Mouse (Mus musculus) liver, embryonic 11.5 days (tissue): ENCODE measurements around the gene Agap1. TPM values are rescaled to one million over a fixed set of nuclear protein-coding genes. Genes with fewer than 3 reads are reported as not detected.

Experiments used
- ATAC-seq: fragments of 200-750 bp; cut with Nextera tagmentation; replicated peaks from 2 replicates; pipeline ENCODE4 v1.8.0; 2017; ENCODE audit warnings: moderate number of reproducible peaks, mild to moderate bottlenecking, moderate TSS enrichment, moderate library complexity; ENCODE audit not compliant: low FRiP score
- DNase-seq: peaks from one replicate; pipeline ENCODE4 v3.0.0-alpha.2; 2017; ENCODE audit warnings: low spot score
- H3K27ac ChIP-seq: fragments of 300-500 bp; sonication (generic); 2 replicates; pipeline ENCODE4 v1.5.1; 2014; ENCODE audit warnings: mild to moderate bottlenecking, low read depth, low read length, control low read depth
- H3K27me3 ChIP-seq: fragments of 300-500 bp; sonication (generic); replicated peaks from 2 replicates; pipeline ENCODE4 v1.6.1; 2014; ENCODE audit warnings: low read length, mixed read lengths; ENCODE audit not compliant: control insufficient read depth, insufficient read depth
- H3K36me3 ChIP-seq: fragments of 300-500 bp; sonication (generic); 2 replicates; pipeline ENCODE4 v1.6.1; 2014; ENCODE audit warnings: mild to moderate bottlenecking, low read length, moderate library complexity, mixed read lengths; ENCODE audit not compliant: control insufficient read depth, insufficient read depth
- H3K4me1 ChIP-seq: fragments of 300-500 bp; sonication (generic); replicated peaks from 2 replicates; pipeline ENCODE4 v1.6.1; 2014; ENCODE audit warnings: low read length, mixed read lengths; ENCODE audit not compliant: control insufficient read depth, insufficient read depth
- H3K4me2 ChIP-seq: fragments of 300-500 bp; sonication (generic); 2 replicates; pipeline ENCODE4 v1.6.1; 2014; ENCODE audit warnings: mild to moderate bottlenecking, control low read depth, moderate library complexity
- H3K4me3 ChIP-seq: fragments of 300-500 bp; sonication (generic); 2 replicates; pipeline ENCODE4 v1.5.1; 2014; ENCODE audit warnings: low read depth, low read length, control low read depth
- H3K9ac ChIP-seq: fragments of 300-500 bp; sonication (generic); 2 replicates; pipeline ENCODE4 v1.6.1; 2014; ENCODE audit warnings: low read depth, low read length, control low read depth
- H3K9me3 ChIP-seq: fragments of 300-500 bp; sonication (generic); 2 replicates; pipeline ENCODE4 v1.6.1; 2016; ENCODE audit warnings: low read length, inconsistent platforms, mixed read lengths; ENCODE audit not compliant: control insufficient read depth
- WGBS: fragments of 180-500 bp; shearing (Covaris S2); extraction: QIAGEN DNeasy Blood & Tissue Kit; methylation state at CpG from one replicate; pipeline ENCODE4 v1.1.7; 2014; 5-methylcytosine and 5-hydroxymethylcytosine counted together
- polyA plus RNA-seq: library from polyadenylated mRNA; unstranded; fragments of >200 nt; fragmentation: Nextera tagmentation; extraction: Ambion mirVana; gene quantifications from 2 replicates; pipeline ENCODE4 v1.2.1, GENCODE M21; 2014

The Agap1 gene
- polyA plus RNA-seq, 1 experiment from 2014 or later, result 4.6 TPM

- no peak overlapping the region for H3K4me3 ChIP-seq
- DNase-seq (no peak), ATAC-seq (peak; percentile 54; the same call in 1 of the 2 replicates)
- no peaks in the 10 kb centered on the region for H3K4me1 ChIP-seq
- no peaks in the 10 kb centered on the region for H3K27me3 ChIP-seq
- WGBS, result 75% methylated on average over 3 of the region's 3 CpGs
- H3K9me3 ChIP-seq, result no peaks in the 10 kb centered on the region
- H3K4me2 ChIP-seq, result no peak overlapping the region
- no peak overlapping the region for H3K9ac ChIP-seq
- H3K36me3 ChIP-seq, result no peaks in the 10 kb centered on the region
- H3K27ac ChIP-seq, result no peak overlapping the region
Measured at GRCm38 (mm10) chr1:89822431-89822830, 367.8 kb downstream of the Agap1 start.

GRCm38 (mm10) chr1:89823036-89823435 is 368.4 kb downstream of the Agap1 start:
- no peak for DNase-seq
- no peak overlapping the region for H3K4me2 ChIP-seq
- no peak overlapping the region for H3K27ac ChIP-seq
- no peaks in the 10 kb centered on the region for H3K9me3 ChIP-seq
- no peak overlapping the region for H3K9ac ChIP-seq
- H3K4me3 ChIP-seq, result no peak overlapping the region
- no peaks in the 10 kb centered on the region for H3K4me1 ChIP-seq
- 83% methylated on average over 7 of the region's 7 CpGs for WGBS
- H3K27me3 ChIP-seq, result no peaks in the 10 kb centered on the region
- H3K36me3 ChIP-seq, result no peaks in the 10 kb centered on the region
- no peak for ATAC-seq

- ATAC-seq (no peak), DNase-seq (no peak)
- Histone ChIP-seq H3K9me3 (no peaks in the 10 kb centered on the region), H3K36me3 (no peaks in the 10 kb centered on the region), H3K27me3 (no peaks in the 10 kb centered on the region), H3K4me1 (no peaks in the 10 kb centered on the region), H3K27ac (no peak overlapping the region), H3K4me2 (no peak overlapping the region), H3K9ac (no peak overlapping the region), H3K4me3 (no peak overlapping the region)
- WGBS, result 54% methylated on average over 3 of the region's 3 CpGs
Measured at GRCm38 (mm10) chr1:89827051-89827450, 372.4 kb downstream of the Agap1 start.

GRCm38 (mm10) chr1:89831095-89831494 is 376.5 kb downstream of the Agap1 start:
- DNase-seq (no peak), ATAC-seq (no peak)
- no peak overlapping the region for H3K4me2 ChIP-seq
- no peaks in the 10 kb centered on the region for H3K4me1 ChIP-seq
- no peak overlapping the region for H3K27ac ChIP-seq
- H3K9me3 ChIP-seq, result no peaks in the 10 kb centered on the region
- WGBS, result 50% methylated on average over 1 of the region's 1 CpGs
- no peak overlapping the region for H3K9ac ChIP-seq
- no peaks in the 10 kb centered on the region for H3K27me3 ChIP-seq
- no peak overlapping the region for H3K4me3 ChIP-seq
- no peaks in the 10 kb centered on the region for H3K36me3 ChIP-seq

GRCm38 (mm10) chr1:89844064-89844463 is 389.5 kb downstream of the Agap1 start:
- no peaks in the 10 kb centered on the region; the same call in 1 of the 2 replicates for H3K36me3 ChIP-seq
- H3K9ac ChIP-seq, result no peak overlapping the region
- DNase-seq (no peak), ATAC-seq (peak; percentile 29; the same call in 1 of the 2 replicates)
- H3K4me2 ChIP-seq, result no peak overlapping the region
- no peaks in the 10 kb centered on the region for H3K9me3 ChIP-seq
- no peaks in the 10 kb centered on the region for H3K4me1 ChIP-seq
- 51% methylated on average over 9 of the region's 9 CpGs for WGBS
- no peak overlapping the region for H3K27ac ChIP-seq
- no peak overlapping the region for H3K4me3 ChIP-seq
- no peaks in the 10 kb centered on the region for H3K27me3 ChIP-seq

- no peak overlapping the region for H3K4me3 ChIP-seq
- ATAC-seq (no peak), DNase-seq (no peak)
- H3K27me3 ChIP-seq, result no peaks in the 10 kb centered on the region
- no peak overlapping the region for H3K9ac ChIP-seq
- no peak overlapping the region for H3K27ac ChIP-seq
- H3K36me3 ChIP-seq, result no peaks in the 10 kb centered on the region; the same call in 1 of the 2 replicates
- no peaks in the 10 kb centered on the region for H3K4me1 ChIP-seq
- 82% methylated on average over 4 of the region's 4 CpGs for WGBS
- no peak overlapping the region for H3K4me2 ChIP-seq
- no peaks in the 10 kb centered on the region for H3K9me3 ChIP-seq
Measured at GRCm38 (mm10) chr1:89845487-89845886, 390.9 kb downstream of the Agap1 start.

- Histone ChIP-seq H3K36me3 (no peaks in the 10 kb centered on the region; the same call in 1 of the 2 replicates), H3K4me1 (no peaks in the 10 kb centered on the region), H3K9me3 (no peaks in the 10 kb centered on the region), H3K27me3 (no peaks in the 10 kb centered on the region), H3K4me2 (no peak overlapping the region), H3K27ac (no peak overlapping the region), H3K4me3 (no peak overlapping the region), H3K9ac (no peak overlapping the region)
- DNase-seq (no peak), ATAC-seq (no peak)
- WGBS, result 76% methylated on average over 9 of the region's 9 CpGs
Measured at GRCm38 (mm10) chr1:89846148-89846547, 391.5 kb downstream of the Agap1 start.

GRCm38 (mm10) chr1:89848356-89849039 is 393.9 kb downstream of the Agap1 start:
- DNase-seq (no peak), ATAC-seq (no peak)
- no peak overlapping the region for H3K4me2 ChIP-seq

GRCm38 (mm10) chr1:89849151-89849860 is 394.7 kb downstream of the Agap1 start:
- no peaks in the 10 kb centered on the region for H3K9me3 ChIP-seq
- no peaks in the 10 kb centered on the region for H3K4me1 ChIP-seq
- no peaks in the 10 kb centered on the region for H3K36me3 ChIP-seq
- WGBS, result 79% methylated on average over 23 of the region's 23 CpGs
- no peak overlapping the region for H3K9ac ChIP-seq
- H3K4me2 ChIP-seq, result no peak overlapping the region
- H3K4me3 ChIP-seq, result no peak overlapping the region
- no peaks in the 10 kb centered on the region for H3K27me3 ChIP-seq
- H3K27ac ChIP-seq, result no peak overlapping the region
- DNase-seq, result no peak
- ATAC-seq, result no peak

More at GRCm38 (mm10) chr1:89848356-89849039, 393.9 kb downstream of the Agap1 start:
- 72% methylated on average over 17 of the region's 17 CpGs for WGBS
- H3K9me3 ChIP-seq, result no peaks in the 10 kb centered on the region
- no peak overlapping the region for H3K27ac ChIP-seq
- H3K4me1 ChIP-seq, result no peaks in the 10 kb centered on the region
- no peak overlapping the region for H3K4me3 ChIP-seq
- H3K9ac ChIP-seq, result no peak overlapping the region
- no peaks in the 10 kb centered on the region for H3K27me3 ChIP-seq
- H3K36me3 ChIP-seq, result no peaks in the 10 kb centered on the region
